Mouse (Mus musculus) right cerebral cortex, postnatal 4 days (tissue): Measurements from ENCODE around the gene Slu7.

Experiments
- DNase-seq: peaks from one replicate; pipeline ENCODE4 v3.0.0-alpha.2; 2022

The Slu7 gene

DNA sequence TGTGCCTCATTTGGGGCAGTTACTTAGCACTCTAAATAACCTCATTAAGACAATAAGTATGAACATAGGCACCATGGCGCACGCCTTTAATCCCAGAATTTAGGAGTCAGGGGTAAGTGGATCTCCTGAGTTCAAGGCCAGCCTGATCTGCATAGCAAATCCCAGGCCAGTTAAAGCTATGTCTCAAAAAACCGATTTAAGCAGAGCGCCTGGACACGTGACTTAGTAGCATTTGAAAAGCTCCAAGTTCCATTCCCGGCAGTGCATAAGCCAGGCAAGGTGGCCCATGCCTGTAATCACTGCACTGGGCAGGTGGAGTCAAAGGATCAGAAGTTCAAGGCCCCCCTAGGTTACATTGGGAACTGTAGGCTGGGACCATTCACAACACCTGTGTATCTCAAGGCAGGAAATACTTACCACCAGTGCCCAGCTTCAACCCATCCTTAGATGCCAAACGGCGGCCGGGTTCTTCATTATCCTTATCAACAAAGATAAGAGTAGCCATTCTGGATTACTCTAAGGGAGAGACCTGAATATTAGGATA is 8.3 kb upstream of the Slu7 start:
- no peak for DNase-seq

DNA sequence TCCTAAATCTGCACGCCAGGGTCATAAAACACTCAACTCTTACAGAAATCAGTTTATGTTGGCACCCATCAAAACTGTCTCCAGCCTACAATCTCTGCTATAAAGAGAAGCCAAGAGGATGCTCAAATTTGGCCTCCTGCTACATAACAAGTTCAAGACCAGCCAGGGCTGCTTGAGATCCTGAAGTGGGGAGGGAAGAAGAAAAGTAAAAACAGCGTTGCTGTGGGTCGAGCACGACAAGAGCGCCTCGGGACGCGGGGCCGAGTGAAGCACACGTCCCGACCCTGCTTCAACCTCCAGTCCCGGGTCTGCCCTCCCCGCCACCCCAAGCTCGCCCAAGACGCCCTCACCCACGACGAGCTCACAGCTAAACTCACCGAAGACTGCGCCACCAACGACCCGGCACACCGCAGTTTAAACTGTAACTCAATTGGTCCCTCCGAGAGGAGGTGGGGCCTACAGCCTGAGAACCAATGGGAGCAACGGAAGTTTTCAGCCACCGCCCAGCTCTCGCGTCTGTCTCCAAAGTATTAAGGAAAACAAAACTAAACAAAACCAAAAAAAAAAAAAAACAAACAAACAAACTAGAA is 7.6 kb upstream of the Slu7 start, which contains the start of gene Pttg1:
Gene Pttg1 (minus strand): TSS at position 428 of the 590 bp plus-strand sequence.
- peak; percentile 49 for DNase-seq

DNA sequence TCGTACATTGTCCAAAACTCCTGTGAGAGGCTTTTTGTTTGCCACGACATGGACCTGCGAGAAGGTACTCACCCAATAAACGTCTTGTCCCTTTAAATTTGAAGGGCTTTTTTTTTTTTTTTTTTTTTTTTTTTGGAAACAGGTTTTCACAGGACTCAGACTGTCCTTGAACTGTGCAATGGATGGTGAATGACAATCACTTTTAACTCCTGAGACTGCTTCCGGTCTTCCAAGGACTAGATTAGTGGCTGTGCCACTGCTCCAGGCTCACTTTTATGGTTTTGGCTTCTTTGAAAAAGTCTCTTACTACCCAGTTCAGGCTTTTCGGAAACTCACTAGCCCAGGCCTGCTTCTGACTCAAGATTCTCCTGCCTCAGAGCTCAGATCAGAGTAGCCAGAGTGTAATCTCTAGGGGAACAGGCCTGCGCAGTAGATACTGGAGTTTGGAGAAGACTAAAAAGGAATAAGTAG is 7.1 kb upstream of the Slu7 start:
- no peak for DNase-seq

DNA sequence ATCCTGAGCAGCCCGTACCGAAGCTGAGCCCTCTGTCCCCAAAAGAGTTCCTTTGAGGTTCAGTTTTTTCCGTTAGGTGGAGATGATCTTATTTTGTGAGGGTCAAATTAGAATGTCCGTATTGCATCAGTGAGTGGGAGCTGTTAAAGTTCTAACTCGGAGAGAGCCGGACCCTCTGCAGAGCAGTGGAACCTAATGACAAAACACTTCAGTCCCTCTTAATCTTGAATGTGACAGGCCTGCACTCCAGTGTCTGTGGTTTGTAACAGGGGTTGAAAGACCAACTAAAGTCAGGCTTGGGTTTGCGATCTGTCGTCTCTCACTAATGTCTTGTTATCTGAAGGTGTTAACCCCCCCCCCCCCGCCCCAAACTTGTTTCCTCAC is 472 bp downstream of the Slu7 start:
- no peak for DNase-seq

DNA sequence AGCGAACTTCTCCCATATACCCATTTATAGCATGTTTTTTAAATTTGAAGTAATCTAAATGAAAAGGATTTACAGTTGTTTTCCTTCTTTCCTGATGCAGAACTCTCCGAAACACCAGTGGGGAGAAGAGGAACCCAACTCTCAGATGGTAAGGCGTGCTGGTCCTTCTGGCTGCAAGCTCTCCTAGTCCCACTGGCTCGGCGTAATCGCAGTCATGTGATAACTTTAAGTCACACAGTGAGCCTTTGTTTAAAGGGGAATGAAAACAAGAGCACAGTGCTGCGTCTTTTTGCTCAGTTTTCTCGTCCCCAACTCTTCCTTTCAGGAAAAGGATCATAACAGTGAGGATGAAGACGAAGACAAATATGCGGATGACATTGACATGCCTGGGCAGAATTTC is 7.6 kb downstream of the Slu7 start:
- no peak for DNase-seq

DNA sequence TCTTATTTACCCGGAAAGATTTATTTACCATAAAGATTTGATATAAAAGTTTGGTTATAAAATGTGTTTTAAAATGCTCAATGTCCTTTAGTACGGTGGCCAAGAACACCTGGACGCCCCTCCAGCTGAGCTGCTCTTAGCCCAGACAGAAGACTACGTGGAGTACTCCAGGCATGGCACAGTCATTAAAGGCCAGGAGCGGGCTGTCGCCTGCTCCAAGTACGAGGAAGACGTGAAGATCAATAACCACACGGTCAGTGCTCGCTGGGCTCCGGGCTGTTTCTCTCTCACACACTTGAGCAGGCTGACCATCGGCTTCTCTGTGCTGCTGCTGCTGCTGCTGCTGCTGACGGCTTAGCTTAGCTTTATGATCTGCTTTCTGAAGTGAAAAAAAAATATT is 9.6 kb downstream of the Slu7 start:
- no peak for DNase-seq

DNA sequence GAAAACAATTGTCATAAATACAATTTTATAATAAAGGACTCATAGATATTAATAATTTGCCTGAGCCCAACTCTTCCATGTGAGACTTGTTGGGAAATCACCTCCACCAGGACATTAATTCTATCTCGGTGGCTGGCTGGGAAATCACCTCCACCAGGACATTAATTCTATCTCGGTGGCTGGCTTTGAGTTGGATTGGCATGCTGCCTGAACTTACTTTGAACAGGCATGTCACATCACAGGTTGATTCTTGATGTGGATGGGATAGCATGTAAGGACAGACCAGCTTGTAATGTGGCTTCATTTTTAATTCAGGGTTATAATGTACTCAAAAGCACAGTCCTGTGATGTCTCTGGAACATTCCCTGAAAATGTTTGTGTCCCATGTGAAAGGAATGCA is 16.4 kb downstream of the Slu7 start:
- DNase-seq, result no peak

DNA sequence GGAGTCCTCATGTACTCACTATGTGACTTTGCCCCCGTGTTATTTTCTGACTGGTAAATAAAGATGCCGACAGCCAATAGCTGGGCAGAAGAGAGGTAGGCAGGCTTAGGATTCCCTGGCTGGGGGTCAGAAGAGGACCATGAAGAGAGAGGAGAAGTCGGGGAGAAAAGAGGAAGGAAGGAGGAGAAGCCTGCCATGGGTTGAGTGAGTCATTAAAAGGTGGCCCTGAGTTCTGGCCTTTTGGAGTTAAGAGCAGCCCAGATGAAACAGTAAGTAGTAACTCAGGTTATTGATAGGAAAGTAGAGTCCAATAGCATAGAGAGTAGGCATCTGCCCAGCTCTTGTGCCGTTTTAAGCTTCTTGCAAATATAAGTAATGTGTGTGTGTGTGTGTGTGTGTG is 17.8 kb downstream of the Slu7 start:
- DNase-seq, result no peak

DNA sequence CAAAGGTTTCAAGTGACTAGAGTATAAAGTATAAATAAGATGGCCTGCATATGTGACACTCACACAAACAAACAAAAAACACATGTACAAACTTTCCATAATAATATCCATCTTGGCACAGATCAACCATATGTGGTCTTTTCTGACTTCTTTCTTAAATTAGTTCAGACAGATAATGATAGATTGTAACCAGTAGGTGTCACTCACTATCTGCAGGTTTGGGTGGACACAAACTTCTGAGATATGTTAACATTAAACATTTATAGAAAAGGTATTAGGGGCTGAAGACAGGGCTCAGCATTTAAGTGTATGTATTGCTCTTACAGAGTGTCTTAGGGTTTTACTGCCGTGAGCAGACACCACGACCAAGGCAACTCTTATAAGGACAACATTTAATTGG is 18.7 kb downstream of the Slu7 start:
- DNase-seq, result no peak

DNA sequence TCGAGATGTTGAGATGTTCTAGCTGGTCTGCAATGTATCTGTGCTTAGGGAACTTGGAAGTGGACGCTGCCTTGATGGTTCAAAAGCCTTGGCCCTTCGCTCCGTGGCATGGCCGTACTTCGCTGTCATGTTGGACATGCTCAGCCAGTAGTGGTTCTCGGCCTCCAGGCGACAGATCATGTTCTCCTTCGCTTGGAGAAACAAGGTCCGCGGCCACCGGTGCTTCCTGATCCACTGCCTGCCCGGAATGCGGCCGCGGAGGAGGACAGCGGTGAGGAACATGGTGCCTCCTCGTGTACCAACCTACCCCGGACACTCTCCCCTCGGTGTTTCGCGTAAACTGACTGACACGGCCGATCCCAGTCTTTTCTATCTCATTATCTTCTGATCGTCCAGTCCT is 29.7 kb downstream of the Slu7 start:
- DNase-seq, result no peak

DNA sequence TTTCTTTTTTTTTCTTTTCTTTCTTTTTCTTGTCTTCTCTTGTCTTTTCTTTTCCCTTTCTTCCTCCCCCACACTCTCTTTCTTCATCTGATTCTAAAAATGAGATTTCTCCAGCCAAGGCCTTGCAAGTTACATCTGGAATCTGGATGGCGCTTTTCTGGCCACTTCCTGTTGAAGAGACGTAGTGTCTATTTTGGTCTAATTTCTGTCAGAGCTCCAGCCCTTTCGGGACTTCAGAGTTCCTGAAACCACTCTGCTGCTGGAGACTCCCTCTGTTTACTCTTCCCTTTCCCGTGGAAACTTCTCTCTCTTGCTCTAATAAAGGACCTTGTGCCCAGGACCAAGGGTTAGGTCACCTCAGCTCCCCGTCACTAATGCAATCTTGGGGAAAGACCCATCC is 36.6 kb downstream of the Slu7 start:
- no peak for DNase-seq

DNA sequence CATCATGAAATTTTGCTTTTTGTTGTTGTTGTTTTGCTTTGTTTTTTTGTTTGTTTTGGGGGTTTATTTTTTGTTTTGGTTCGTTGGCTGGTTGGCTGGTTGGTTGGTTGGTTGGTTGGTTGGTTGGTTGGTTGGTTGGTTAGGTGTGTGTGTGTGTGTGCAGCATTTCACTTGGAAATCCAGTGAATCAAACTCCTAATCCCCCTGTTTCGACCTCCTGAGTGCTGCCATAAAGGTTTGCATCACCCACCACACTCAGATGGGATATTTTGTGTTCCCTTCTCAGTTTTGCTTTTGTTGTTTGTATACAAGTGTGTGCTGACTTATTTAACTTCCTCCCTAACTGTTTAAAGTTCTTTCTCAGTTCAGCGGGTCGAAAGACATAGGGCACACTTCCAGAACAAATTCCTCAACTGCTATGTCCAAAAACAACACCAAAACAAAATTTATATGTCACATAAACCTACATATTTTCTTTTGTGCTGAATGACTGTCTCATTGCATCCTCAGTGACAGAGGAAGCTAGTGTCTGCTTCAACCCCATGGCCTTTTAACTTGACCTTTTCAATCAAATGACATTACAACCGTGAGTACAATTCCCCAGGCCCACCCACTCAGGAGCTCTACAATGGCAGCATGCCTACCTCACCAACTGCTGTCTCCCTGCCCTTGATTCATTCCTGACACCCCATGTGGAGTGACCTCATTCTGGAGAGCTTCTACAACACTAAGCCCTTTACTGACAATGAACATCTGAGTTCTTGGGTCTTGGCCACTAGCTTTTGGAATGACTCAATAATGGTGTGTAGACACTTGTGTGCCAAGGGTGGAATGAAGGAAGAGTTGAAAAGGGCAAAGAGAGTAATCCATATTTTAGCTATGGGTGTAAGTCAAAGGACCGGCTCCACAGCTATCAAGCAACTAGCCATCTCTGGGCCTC is 37.6 kb downstream of the Slu7 start:
- DNase-seq, result no peak

DNA sequence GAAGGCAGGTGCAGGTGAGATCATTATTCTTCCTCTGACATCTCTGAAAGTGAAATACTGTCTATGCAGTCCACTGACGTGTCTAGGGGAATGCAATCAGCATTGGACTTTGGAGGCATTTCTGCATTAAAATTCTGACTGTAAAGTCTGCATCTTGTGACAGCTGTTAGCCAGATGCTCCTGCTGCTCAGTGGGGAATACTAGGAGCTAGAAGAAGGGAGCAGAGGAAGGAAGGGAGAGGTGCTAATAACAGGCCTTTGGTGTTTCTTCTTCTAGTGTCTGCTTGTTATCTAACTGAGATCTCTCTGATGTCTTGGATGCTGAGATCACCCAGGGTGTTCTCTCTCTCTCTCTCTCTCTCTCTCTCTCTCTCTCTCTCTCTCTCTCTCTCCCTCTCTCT is 39.6 kb downstream of the Slu7 start:
- DNase-seq, result no peak

DNA sequence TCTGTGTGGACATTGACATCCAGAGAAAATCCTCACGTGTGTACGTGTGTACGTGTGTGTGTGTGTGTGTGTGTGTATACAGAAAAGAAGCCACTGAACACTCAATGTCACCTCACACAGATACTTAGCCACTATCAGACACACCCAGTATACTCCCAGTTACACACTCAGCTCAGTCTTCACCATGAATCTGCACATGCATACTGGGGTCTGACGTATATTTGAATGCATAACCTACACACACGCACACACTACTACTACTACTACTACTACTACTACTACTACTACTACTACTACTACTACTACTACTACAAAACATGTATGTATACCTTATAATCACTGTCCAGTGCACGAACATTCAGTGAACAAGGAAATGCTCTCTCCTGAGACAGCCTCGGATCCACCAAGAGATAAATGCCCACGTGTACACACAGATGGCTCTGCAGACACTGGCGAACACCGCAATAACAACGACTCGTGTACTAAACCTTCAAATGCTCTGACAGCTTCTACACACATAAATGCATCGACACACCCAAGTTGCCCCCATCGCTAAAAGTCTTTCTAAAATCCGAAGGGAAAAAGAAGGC is 40.2 kb downstream of the Slu7 start:
- no peak for DNase-seq

DNA sequence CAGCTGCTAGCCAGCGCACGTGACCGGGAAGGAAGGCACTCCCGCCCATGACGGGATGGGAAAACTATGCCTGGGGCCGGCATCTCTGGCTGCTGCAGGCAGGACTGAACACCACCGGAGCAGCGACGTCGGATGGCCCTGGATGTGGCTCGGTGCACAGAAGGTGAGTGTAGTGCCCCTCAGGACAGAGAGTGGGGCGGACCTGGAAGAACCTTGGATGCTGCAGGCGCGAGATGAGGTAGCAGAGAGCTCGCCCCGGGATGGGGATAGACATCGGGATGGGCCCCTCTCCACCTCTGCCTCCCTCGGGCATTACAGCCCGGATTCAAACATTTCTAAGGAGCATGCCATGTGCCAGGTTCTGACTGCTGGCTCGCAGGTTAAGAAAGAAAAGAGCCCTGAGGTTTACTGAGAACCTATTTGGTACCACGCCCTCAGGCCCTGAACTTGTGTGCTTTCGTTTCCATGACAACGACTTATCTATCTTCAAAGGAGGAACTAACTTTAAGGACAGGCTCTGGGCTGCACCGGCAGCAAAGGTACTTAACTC is 40.8 kb downstream of the Slu7 start, which contains the start of gene C1qtnf2:
Gene C1qtnf2 (plus strand): TSS at position 52 of the 550 bp plus-strand sequence.
- peak; percentile 45 for DNase-seq

DNA sequence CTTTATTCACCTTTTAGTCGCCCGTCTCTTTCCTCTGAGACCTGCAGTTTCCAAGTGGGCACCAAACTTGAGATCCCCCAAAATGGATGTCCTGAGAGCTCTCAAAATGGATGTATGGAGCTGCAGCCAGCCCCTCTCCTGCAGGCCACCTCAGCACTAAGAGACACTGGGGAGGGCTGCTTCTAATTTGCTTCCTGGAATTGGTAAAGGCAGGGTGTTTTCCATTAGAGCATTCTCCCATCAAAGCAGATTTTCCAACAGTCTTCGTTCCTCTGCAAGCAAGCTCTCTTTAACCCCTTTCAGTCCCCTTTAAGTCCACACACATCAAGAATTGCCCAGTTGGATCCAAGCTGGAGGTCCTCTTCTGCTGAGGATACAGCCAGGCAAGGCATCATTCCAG is 45.8 kb downstream of the Slu7 start:
- DNase-seq, result no peak

DNA sequence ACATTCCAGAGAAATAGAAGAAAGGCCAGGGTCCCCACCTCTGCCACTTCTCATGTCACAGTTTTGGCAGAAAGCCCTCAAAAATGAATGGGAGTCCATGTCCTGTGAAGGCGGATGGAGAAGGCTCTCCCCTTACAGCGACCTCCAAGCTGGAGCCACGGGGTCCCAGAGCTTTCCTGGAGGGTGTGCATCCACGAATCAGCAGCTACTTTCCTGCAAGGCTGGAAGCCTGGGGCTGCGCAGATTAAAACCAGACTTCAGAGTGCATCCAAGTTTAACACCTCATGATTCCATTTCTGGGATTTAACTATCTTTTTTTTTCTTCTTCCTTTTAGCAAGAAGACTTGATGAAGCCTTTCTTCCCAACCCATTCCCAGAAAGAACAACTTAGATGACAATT is 47.0 kb downstream of the Slu7 start:
- DNase-seq, result no peak

DNA sequence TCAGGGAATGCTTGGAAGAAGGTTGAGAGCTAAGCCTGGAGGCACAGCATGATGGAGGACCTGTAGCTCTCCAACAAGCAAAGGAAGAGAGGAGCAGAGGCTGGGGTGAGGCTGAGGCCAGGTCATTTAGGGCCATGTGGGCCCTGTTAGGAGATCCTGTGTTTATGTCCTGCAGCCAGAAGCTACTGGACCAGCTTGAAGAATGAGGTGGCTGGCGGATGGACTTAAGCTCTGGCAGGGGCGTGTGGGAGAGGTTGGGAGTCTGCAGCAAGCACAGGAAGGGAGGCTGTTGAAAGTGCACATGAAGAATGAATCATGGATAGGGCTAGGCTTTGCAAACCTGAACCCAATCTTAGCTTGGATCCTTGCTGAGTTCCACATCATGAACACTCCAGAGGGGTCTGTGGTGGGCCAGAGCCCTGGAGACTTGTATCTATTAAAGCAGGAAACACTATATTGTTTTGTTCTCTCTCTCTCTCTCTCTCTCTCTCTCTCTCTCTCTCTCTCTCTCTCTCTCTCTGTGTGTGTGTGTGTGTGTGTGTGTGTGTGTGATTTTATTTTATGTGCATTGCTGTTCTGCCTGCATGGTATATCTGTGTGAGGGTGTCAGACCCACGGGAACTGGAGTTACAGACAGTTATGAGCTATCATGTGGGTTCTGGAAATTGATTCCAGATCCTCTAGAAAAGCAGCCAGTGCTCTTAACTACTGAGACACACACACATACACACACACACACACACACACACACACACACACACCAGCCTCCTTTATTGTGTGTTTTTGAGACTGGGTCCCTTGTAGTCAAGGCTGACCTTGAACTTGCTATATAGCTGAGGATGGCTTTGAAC is 48.4 kb downstream of the Slu7 start:
- DNase-seq, result no peak

DNA sequence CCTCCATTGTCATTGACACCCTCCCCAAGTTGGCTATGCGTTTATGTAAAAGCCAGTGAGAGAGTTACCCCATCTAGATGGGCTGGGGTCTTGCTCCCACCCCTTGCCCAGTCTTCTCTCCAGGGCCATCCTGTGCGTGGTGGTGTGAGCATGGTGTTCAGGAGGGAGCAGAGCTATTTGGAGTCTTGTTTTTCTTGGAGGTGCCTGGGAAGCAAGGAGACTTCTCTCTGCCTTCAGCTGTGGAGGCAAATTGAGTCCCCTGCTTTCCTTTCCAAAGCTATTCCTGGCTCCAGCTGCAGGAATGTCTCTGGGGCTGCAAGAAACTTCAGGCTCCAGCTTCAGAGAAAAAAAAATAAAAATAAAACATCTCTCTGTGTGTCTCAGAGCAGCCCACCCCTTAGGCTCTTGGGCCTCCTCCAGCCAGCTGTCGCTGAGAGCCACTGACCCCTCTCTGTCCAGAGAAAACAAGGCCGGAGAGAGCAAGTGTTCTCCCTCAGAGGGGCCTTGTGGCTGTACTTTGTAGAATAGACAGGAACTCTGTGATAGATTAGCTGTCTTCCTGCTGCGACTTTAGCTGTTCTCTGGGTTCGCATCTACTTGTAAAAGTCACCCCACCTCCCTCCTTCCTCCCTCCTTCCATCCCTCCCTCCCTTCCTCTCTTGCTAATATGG is 49.7 kb downstream of the Slu7 start:
- DNase-seq, result no peak

DNA sequence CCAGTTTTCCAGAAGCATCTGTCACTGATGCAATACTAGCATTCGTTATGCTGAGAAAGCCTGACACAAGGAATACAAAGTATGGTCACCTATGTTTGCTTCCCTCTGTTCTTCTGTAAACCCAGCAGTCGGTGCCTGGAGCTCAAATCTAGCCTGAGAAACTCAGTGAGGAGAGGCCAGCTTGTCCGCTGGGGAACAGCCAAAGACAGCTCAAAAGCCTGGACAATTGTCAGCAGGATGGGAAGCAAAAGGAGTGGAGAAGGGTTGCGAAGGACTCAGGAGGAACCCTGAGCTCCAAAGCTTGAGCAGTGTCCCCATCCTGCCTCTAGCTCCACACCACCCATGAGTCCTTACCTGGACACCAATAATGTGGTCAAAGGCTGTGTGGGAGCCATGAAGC is 50.5 kb downstream of the Slu7 start:
- no peak for DNase-seq

DNA sequence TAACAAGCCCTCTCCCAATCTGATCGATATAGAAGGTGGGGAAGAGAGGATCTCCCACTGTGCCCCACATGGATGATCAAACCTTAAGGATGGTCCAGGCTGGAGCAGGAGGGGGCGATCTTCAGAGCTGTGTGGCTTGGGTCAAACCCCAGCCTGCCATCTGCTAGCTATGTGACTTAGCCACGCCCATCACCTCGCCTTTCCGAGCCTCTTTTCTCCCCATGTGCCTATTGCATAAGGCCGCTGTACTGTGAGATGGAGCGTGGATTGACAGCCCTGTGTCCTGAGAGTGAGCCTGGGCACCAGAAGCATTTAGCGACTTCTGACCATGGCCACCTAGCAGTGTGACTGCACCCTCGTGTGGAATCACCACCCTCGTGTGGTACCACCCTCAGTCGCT is 51.1 kb downstream of the Slu7 start:
- no peak for DNase-seq

DNA sequence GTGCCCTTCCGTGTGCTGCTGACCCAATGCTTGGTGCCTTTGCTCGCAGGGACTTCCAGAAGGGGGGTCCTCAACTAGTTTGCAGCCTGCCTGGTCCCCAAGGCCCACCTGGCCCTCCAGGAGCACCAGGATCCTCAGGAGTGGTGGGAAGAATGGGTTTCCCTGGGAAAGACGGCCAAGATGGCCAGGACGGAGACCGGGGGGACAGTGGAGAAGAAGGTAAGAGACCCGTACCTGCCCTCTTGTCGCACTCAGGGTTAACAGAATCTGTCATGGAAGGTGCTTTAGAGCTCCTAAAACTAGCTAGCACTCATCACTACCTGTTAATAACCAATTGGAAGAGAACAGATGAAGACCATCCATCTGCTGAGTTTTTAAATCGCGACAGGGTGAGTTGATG is 52.3 kb downstream of the Slu7 start:
- no peak for DNase-seq
